Comparison of ENCODE assay signal across 8 mouse cellular contexts in genomic region chr17:75372371-75372770, GRCm38 (mm10).
A peak's percentile ranks its signal among the peaks of the same experiment; 100 is the strongest.
DNase-seq lines count a peak whose midpoint lies in the region; ATAC-seq lines count a peak whose summit lies in the region.

No protein-coding gene starts in this region.

- DNase-seq in cerebellum, postnatal 14 days, result peak; percentile 56 to 72
- DNase-seq in ovary, postnatal 10 days (ENCODE audit: low spot score), result peak; percentile 37
- DNase-seq in ovary, adult 18-20 months (ENCODE audit: low spot score), result no peak
- DNase-seq in embryo, embryonic 10 days (ENCODE audit: low spot score), result peak; percentile 76
- DNase-seq in kidney, postnatal 10 days, result peak; percentile 78
- DNase-seq in thymus, postnatal 14 days, result peak; percentile 36

- ATAC-seq in cerebellum, adult (ENCODE audit: insufficient number of reproducible peaks, low FRiP score, low TSS enrichment), result no peak
- peak; percentile 81 for ATAC-seq in megakaryocyte progenitor cell, adult 5-6 weeks (replicated peaks; ENCODE audit: poor library complexity)
